In genomic region chr11:115004070-115004469, GRCm38 (mm10) we compare ENCODE assay signal across 17 mouse cellular contexts. TPM values are rescaled to one million over a fixed set of nuclear protein-coding genes. Genes with fewer than 3 reads are reported as not detected.
A peak's percentile ranks its signal among the peaks of the same experiment; 100 is the strongest.
DNase-seq lines count a peak whose midpoint lies in the region; ATAC-seq and TF ChIP-seq lines count a peak whose summit lies in the region.
"Had no signal": no experiment of that assay in that cellular context is flagged by ENCODE, and none has a peak within 500 bp of the region (broad histone marks: within the 10 kb centered on the region; RNA-seq: fewer than 3 reads in every experiment).

No protein-coding gene starts in this region.

- peak; percentile 23; the same call in 1 of the 2 replicates for ATAC-seq in lung, postnatal 0 days
- no peak for ATAC-seq in hindbrain, postnatal 0 days

- no peak for TF ChIP-seq POLR2A in spleen, adult 2 months (IDR thresholded peaks at IDR 0.05; ENCODE audit: low read depth, low read length)

- 73% methylated on average over 5 of the region's 5 CpGs for WGBS in heart, embryonic 10.5 days
- 18% methylated on average over 5 of the region's 5 CpGs for WGBS in spleen, adult 2 months
- WGBS in lung, postnatal 0 days: 60% methylated on average over 5 of the region's 5 CpGs
- 90% methylated on average over 5 of the region's 5 CpGs for WGBS in hindbrain, postnatal 0 days

- H3K4me3 ChIP-seq in heart, embryonic 10.5 days: no peak overlapping the region
- H3K4me3 ChIP-seq in spleen, adult 2 months (ENCODE audit: extremely low read depth, insufficient read depth, insufficient read length): no peak overlapping the region
- H3K4me3 ChIP-seq in lung, postnatal 0 days (ENCODE audit: low read depth, low read length): no peak overlapping the region
- H3K4me3 ChIP-seq in layer of hippocampus, adult 2 months: no peak overlapping the region
- H3K4me3 ChIP-seq in hindbrain, postnatal 0 days (ENCODE audit: low read length): no peak overlapping the region
- H3K4me3 ChIP-seq: embryonic facial prominence, embryonic 10.5 days; heart, adult 2 months; limb, embryonic 10.5 days had no signal

- peaks cover 13% of the 10 kb centered on the region for H3K27me3 ChIP-seq in heart, embryonic 10.5 days (ENCODE audit: insufficient read depth, poor library complexity, severe bottlenecking)
- H3K27me3 ChIP-seq in spleen, adult 2 months (ENCODE audit: control insufficient read depth, insufficient read depth, low read length): no peaks in the 10 kb centered on the region
- no peaks in the 10 kb centered on the region for H3K27me3 ChIP-seq in lung, postnatal 0 days (replicated peaks; ENCODE audit: insufficient read depth, low read length)
- H3K27me3 ChIP-seq in splenic B cell, adult 2 months (ENCODE audit: control insufficient read depth, insufficient read depth, low read length, poor library complexity, severe bottlenecking): no peaks in the 10 kb centered on the region
- H3K27me3 ChIP-seq in hindbrain, postnatal 0 days (ENCODE audit: insufficient read depth, low read length): no peaks in the 10 kb centered on the region

- H3K9me3 ChIP-seq in heart, embryonic 10.5 days: no peaks in the 10 kb centered on the region
- H3K9me3 ChIP-seq in lung, postnatal 0 days (ENCODE audit: low read length): no peaks in the 10 kb centered on the region
- H3K9me3 ChIP-seq in hindbrain, postnatal 0 days (ENCODE audit: low read length): no peaks in the 10 kb centered on the region
- H3K9me3 ChIP-seq: embryonic facial prominence, embryonic 10.5 days; limb, embryonic 10.5 days had no signal

- no peak overlapping the region for H3K4me2 ChIP-seq in lung, postnatal 0 days (replicated peaks; ENCODE audit: low read depth, low read length)
- no peak overlapping the region for H3K4me2 ChIP-seq in hindbrain, postnatal 0 days (ENCODE audit: low read depth, low read length)

- H3K4me1 ChIP-seq in heart, embryonic 10.5 days: no peaks in the 10 kb centered on the region
- H3K4me1 ChIP-seq in spleen, adult 2 months (ENCODE audit: control insufficient read depth, insufficient read depth, insufficient read length): no peaks in the 10 kb centered on the region; the same call in 1 of the 2 replicates
- no peaks in the 10 kb centered on the region for H3K4me1 ChIP-seq in lung, postnatal 0 days (ENCODE audit: insufficient read depth, low read depth, low read length)
- no peaks in the 10 kb centered on the region for H3K4me1 ChIP-seq in hindbrain, postnatal 0 days (ENCODE audit: insufficient read depth, low read length)
- H3K4me1 ChIP-seq: embryonic facial prominence, embryonic 10.5 days; limb, embryonic 10.5 days had no signal

- no peak for TF ChIP-seq EP300 in lung, postnatal 0 days (IDR thresholded peaks at IDR 0.05)

- TF ChIP-seq CTCF in spleen, adult 2 months (IDR thresholded peaks at IDR 0.05; ENCODE audit: extremely low read depth, insufficient read depth, insufficient read length, insufficient replicate concordance): no peak
- TF ChIP-seq CTCF in lung, postnatal 0 days (IDR thresholded peaks at IDR 0.05): no peak
- no peak for TF ChIP-seq CTCF in layer of hippocampus, adult 2 months (conservative IDR thresholded peaks at IDR 0.05)
- no peak for TF ChIP-seq CTCF in hindbrain, postnatal 0 days (IDR thresholded peaks at IDR 0.05; ENCODE audit: low read depth)

- H3K36me3 ChIP-seq in heart, embryonic 10.5 days: no peaks in the 10 kb centered on the region
- no peaks in the 10 kb centered on the region for H3K36me3 ChIP-seq in spleen, adult 2 months (ENCODE audit: control insufficient read depth, insufficient read depth, low read length)
- no peaks in the 10 kb centered on the region for H3K36me3 ChIP-seq in lung, postnatal 0 days (ENCODE audit: insufficient read depth, low read length)
- H3K36me3 ChIP-seq in splenic B cell, adult 2 months (ENCODE audit: control insufficient read depth, insufficient read depth, low read length, poor library complexity, severe bottlenecking): no peaks in the 10 kb centered on the region
- no peaks in the 10 kb centered on the region for H3K36me3 ChIP-seq in hindbrain, postnatal 0 days (ENCODE audit: insufficient read depth, low read length)
- H3K36me3 ChIP-seq: embryonic facial prominence, embryonic 10.5 days; limb, embryonic 10.5 days had no signal

- peak; percentile 92 for DNase-seq in heart, adult 11 months
- DNase-seq in heart, embryonic 10.5 days (ENCODE audit: low spot score): no peak
- no peak for DNase-seq in spleen, adult 2 months (ENCODE audit: low read depth in 1 of 2, low spot score in 2 of 2)
- no peak for DNase-seq in spleen, adult 12 weeks (ENCODE audit: low spot score)
- peak; percentile 44 for DNase-seq in lung, postnatal 0 days (ENCODE audit: low spot score)
- peak; percentile 17 for DNase-seq in splenic B cell, adult 2 months (ENCODE audit: low read depth, low spot score)
- no peak for DNase-seq in layer of hippocampus, adult 2 months (ENCODE audit: low spot score in 2 of 2)
- DNase-seq in hindbrain, postnatal 0 days (ENCODE audit: low spot score): no peak
- DNase-seq: adrenal gland, postnatal 36 days; cerebellum, adult 8-10 months; kidney, adult 2 months; right cerebral cortex, postnatal 25 days; thymus, adult 18-20 months had no signal

- no peak overlapping the region for H3K27ac ChIP-seq in heart, embryonic 10.5 days
- peak overlapping the region; percentile 72 for H3K27ac ChIP-seq in spleen, adult 2 months (ENCODE audit: insufficient read depth, low read length)
- no peak overlapping the region for H3K27ac ChIP-seq in lung, postnatal 0 days (ENCODE audit: low read length)
- H3K27ac ChIP-seq in layer of hippocampus, adult 2 months: no peak overlapping the region
- no peak overlapping the region for H3K27ac ChIP-seq in hindbrain, postnatal 0 days
- H3K27ac ChIP-seq: embryonic facial prominence, embryonic 10.5 days; heart, adult 2 months; limb, embryonic 10.5 days had no signal

- H3K9ac ChIP-seq in lung, postnatal 0 days (replicated peaks; ENCODE audit: low read depth): no peak overlapping the region
- no peak overlapping the region for H3K9ac ChIP-seq in hindbrain, postnatal 0 days (replicated peaks; ENCODE audit: low read length)

RNA-seq across cellular contexts. Expression of gene Cd300c2, which starts 2.4 kb away (rescaled TPM):
- 0.35 TPM in 1 of 2 replicates, not detected in the other for polyA plus RNA-seq in heart, embryonic 10.5 days (2016; fragmentation: Nextera tagmentation; extraction: Ambion mirVana)
- 26.0 and 32.8 TPM in 2 replicates for polyA plus RNA-seq in spleen, adult 2 months (2012; rRNA removed)
- 12.4 and 15.7 TPM in 2 replicates for polyA plus RNA-seq in lung, postnatal 0 days (2015; fragmentation: Nextera tagmentation; extraction: Ambion mirVana)
- total RNA-seq in layer of hippocampus, adult 2 months (2021): 1 to 10 TPM; 4.1 to 4.5 TPM
- total RNA-seq in hindbrain, postnatal 0 days (2014; rRNA removed): 0.61 and 2.1 TPM in 2 replicates
- polyA plus RNA-seq in hindbrain, postnatal 0 days (2015; fragmentation: Nextera tagmentation; extraction: Ambion mirVana): 2.5 and 3.0 TPM in 2 replicates

RNA-seq across cellular contexts. Expression of gene Cd300ld2, which starts 11.9 kb away (rescaled TPM):
- not detected in 2 replicates for polyA plus RNA-seq in heart, embryonic 10.5 days (2016; fragmentation: Nextera tagmentation; extraction: Ambion mirVana)
- polyA plus RNA-seq in spleen, adult 2 months (2012; rRNA removed): 0.20 and 0.27 TPM in 2 replicates
- polyA plus RNA-seq in lung, postnatal 0 days (2015; fragmentation: Nextera tagmentation; extraction: Ambion mirVana): 0.44 TPM in 1 of 2 replicates, not detected in the other
- not detected for total RNA-seq in layer of hippocampus, adult 2 months (2021)
- total RNA-seq in hindbrain, postnatal 0 days (2014; rRNA removed): not detected in 2 replicates
- polyA plus RNA-seq in hindbrain, postnatal 0 days (2015; fragmentation: Nextera tagmentation; extraction: Ambion mirVana): not detected in 2 replicates
- total RNA-seq: adrenal gland, postnatal 36 days; heart, adult 2 months had no signal
- polyA plus RNA-seq: embryonic facial prominence, embryonic 10.5 days; hindbrain, embryonic 11.5 days; limb, embryonic 10.5 days had no signal

RNA-seq across cellular contexts. Expression of gene Cd300ld, which starts 14.3 kb away (rescaled TPM):
- not detected in 2 replicates for polyA plus RNA-seq in heart, embryonic 10.5 days (2016; fragmentation: Nextera tagmentation; extraction: Ambion mirVana)
- polyA plus RNA-seq in spleen, adult 2 months (2012; rRNA removed): 3.3 and 5.5 TPM in 2 replicates
- polyA plus RNA-seq in lung, postnatal 0 days (2015; fragmentation: Nextera tagmentation; extraction: Ambion mirVana): 0.92 and 1.0 TPM in 2 replicates
- total RNA-seq in layer of hippocampus, adult 2 months (2021): not detected
- total RNA-seq in hindbrain, postnatal 0 days (2014; rRNA removed): 0.58 TPM in 1 of 2 replicates, not detected in the other
- polyA plus RNA-seq in hindbrain, postnatal 0 days (2015; fragmentation: Nextera tagmentation; extraction: Ambion mirVana): 0.15 TPM in 1 of 2 replicates, not detected in the other
- polyA plus RNA-seq: limb, embryonic 10.5 days had no signal

RNA-seq across cellular contexts. Expression of gene Cd300ld4, which starts 22.7 kb away (rescaled TPM):
- not detected in 2 replicates for polyA plus RNA-seq in heart, embryonic 10.5 days (2016; fragmentation: Nextera tagmentation; extraction: Ambion mirVana)
- polyA plus RNA-seq in spleen, adult 2 months (2012; rRNA removed): 0.93 and 1.3 TPM in 2 replicates
- not detected in 2 replicates for polyA plus RNA-seq in lung, postnatal 0 days (2015; fragmentation: Nextera tagmentation; extraction: Ambion mirVana)
- 1 to 10 TPM; 1.0 to 1.7 TPM for total RNA-seq in layer of hippocampus, adult 2 months (2021)
- total RNA-seq in hindbrain, postnatal 0 days (2014; rRNA removed): not detected in 2 replicates
- polyA plus RNA-seq in hindbrain, postnatal 0 days (2015; fragmentation: Nextera tagmentation; extraction: Ambion mirVana): not detected in 2 replicates
- polyA plus RNA-seq: embryonic facial prominence, embryonic 10.5 days; hindbrain, embryonic 11.5 days; limb, embryonic 10.5 days had no signal

RNA-seq across cellular contexts. Expression of gene Cd300ld5, which starts 33.5 kb away (rescaled TPM):
- not detected in 2 replicates for polyA plus RNA-seq in heart, embryonic 10.5 days (2016; fragmentation: Nextera tagmentation; extraction: Ambion mirVana)
- polyA plus RNA-seq in spleen, adult 2 months (2012; rRNA removed): 2.3 and 5.5 TPM in 2 replicates
- polyA plus RNA-seq in lung, postnatal 0 days (2015; fragmentation: Nextera tagmentation; extraction: Ambion mirVana): not detected in 2 replicates
- total RNA-seq in layer of hippocampus, adult 2 months (2021): 1 to 10 TPM in 1 of 2 experiments, under 1 TPM in 1; 0.87 to 1.0 TPM
- total RNA-seq in hindbrain, postnatal 0 days (2014; rRNA removed): not detected in 2 replicates
- not detected in 2 replicates for polyA plus RNA-seq in hindbrain, postnatal 0 days (2015; fragmentation: Nextera tagmentation; extraction: Ambion mirVana)
- polyA plus RNA-seq: embryonic facial prominence, embryonic 10.5 days; hindbrain, embryonic 11.5 days; limb, embryonic 10.5 days had no signal

Comparison
In these comparisons a context has a peak if more than half of its experiments do, and no peak if none do; other contexts are left out.
1. DNase-seq: peak in heart, adult 11 months (single experiment), lung, postnatal 0 days (single experiment) and splenic B cell, adult 2 months (single experiment); none in heart, embryonic 10.5 days (single experiment), spleen, adult 2 months (0 of 2), spleen, adult 12 weeks (single experiment), layer of hippocampus, adult 2 months (0 of 2) and hindbrain, postnatal 0 days (single experiment).